Mouse (Mus musculus) left cerebral cortex, postnatal 10 days (tissue): ENCODE results near the gene Coasy. TPM values are rescaled to one million over a fixed set of nuclear protein-coding genes. Genes with fewer than 3 reads are reported as not detected.

Experiments
- DNase-seq, 2 experiments: peaks; one replicate each; pipeline ENCODE4 v3.0.0; 2021 to 2022; ENCODE audit warnings: low spot score in 2 of 2, mixed read lengths in 1 of 2; ENCODE audit errors: extremely low spot score in 1 of 2
- intact Hi-C: fragments of 180-260 bp; cut with DNase I; formaldehyde crosslinking; loops from one replicate; pipeline ENCODE4 v1.15.1; 2025
- total RNA-seq, 2 experiments: library from RNA; stranded (reverse); gene quantifications; 2 replicates each; pipeline ENCODE4 v1.2.3; 2021

Coasy gene
- 10 to 100 TPM; 32.3 to 32.4 TPM for total RNA-seq

- intact Hi-C loops: loop anchor here (5.0 kb wide), 1 partner anchor 95 kb away; the partner anchor contains the start of gene Ccr10
- peak; percentile 85 to 90 for DNase-seq
Measured at GRCm38 (mm10) chr11:101082208-101083082, at the start of gene Coasy. TSS of gene Coasy (plus strand) at chr11:101082565.

- no peak for DNase-seq
- intact Hi-C loops: no loop called here
Measured at GRCm38 (mm10) chr11:101033856-101034500, 48.4 kb upstream of the Coasy start.

GRCm38 (mm10) chr11:101034614-101035327, 47.6 kb upstream of the Coasy start:
- DNase-seq: no peak
- intact Hi-C loops: no loop called here

GRCm38 (mm10) chr11:101035328-101035695, 47.1 kb upstream of the Coasy start:
- no peak for DNase-seq
- intact Hi-C loops: no loop called here

- intact Hi-C loops: no loop called here
- no peak for DNase-seq
Measured at GRCm38 (mm10) chr11:101037795-101038194, 44.6 kb upstream of the Coasy start.

- DNase-seq: no peak
- intact Hi-C loops: no loop called here
Measured at GRCm38 (mm10) chr11:101045826-101046225, 36.5 kb upstream of the Coasy start.

GRCm38 (mm10) chr11:101046440-101046839, 35.9 kb upstream of the Coasy start:
- DNase-seq: no peak
- intact Hi-C loops: no loop called here

- no peak for DNase-seq
- intact Hi-C loops: no loop called here
Measured at GRCm38 (mm10) chr11:101047502-101047901, 34.9 kb upstream of the Coasy start.

- DNase-seq: no peak
- intact Hi-C loops: loop anchor here (5.0 kb wide), 1 partner anchor 38 kb away; no protein-coding TSS in a partner anchor
Measured at GRCm38 (mm10) chr11:101050359-101050758, 32.0 kb upstream of the Coasy start.

GRCm38 (mm10) chr11:101051051-101051493, 31.3 kb upstream of the Coasy start:
- DNase-seq: no peak
- intact Hi-C loops: loop anchor here (5.0 kb wide), 1 partner anchor 39 kb away; no protein-coding TSS in a partner anchor

- intact Hi-C loops: loop anchor here (5.0 kb wide), 1 partner anchor 39 kb away; no protein-coding TSS in a partner anchor
- no peak for DNase-seq
Measured at GRCm38 (mm10) chr11:101051617-101052016, 30.7 kb upstream of the Coasy start.

- intact Hi-C loops: loop anchor here (5.0 kb wide), 1 partner anchor 41 kb away; no protein-coding TSS in a partner anchor
- no peak for DNase-seq
Measured at GRCm38 (mm10) chr11:101052751-101053473, 29.5 kb upstream of the Coasy start.

GRCm38 (mm10) chr11:101053974-101054373, 28.4 kb upstream of the Coasy start:
- intact Hi-C loops: loop anchor here (5.0 kb wide), 1 partner anchor 42 kb away; no protein-coding TSS in a partner anchor
- no peak for DNase-seq

- DNase-seq: no peak
- intact Hi-C loops: no loop called here
Measured at GRCm38 (mm10) chr11:101055418-101055817, 26.9 kb upstream of the Coasy start.

GRCm38 (mm10) chr11:101056885-101057284, 25.5 kb upstream of the Coasy start:
- no peak for DNase-seq

GRCm38 (mm10) chr11:101057860-101058259, 24.5 kb upstream of the Coasy start:
- peak; percentile 68 to 86 for DNase-seq
- intact Hi-C loops: no loop called here

More at GRCm38 (mm10) chr11:101056885-101057284, 25.5 kb upstream of the Coasy start:
- intact Hi-C loops: no loop called here

- peak in 1 of 2 experiments; percentile 38 for DNase-seq
- intact Hi-C loops: no loop called here
Measured at GRCm38 (mm10) chr11:101058726-101059125, 23.6 kb upstream of the Coasy start.

- DNase-seq: no peak
- intact Hi-C loops: no loop called here
Measured at GRCm38 (mm10) chr11:101059473-101059872, 22.9 kb upstream of the Coasy start.
